In genomic region chr1:137213717-137214116, GRCm38 (mm10) we compare ENCODE assay signal across 20 mouse cellular contexts.
"Had no signal": no experiment of that assay in that cellular context is flagged by ENCODE, and none has a peak within 500 bp of the region (broad histone marks: within the 10 kb centered on the region; RNA-seq: fewer than 3 reads in every experiment).

No protein-coding gene starts in this region.

- H3K4me2 ChIP-seq: forebrain, embryonic 15.5 days; heart, embryonic 11.5 days; hindbrain, embryonic 12.5 days; hindbrain, embryonic 14.5 days; limb, embryonic 12.5 days; liver, embryonic 13.5 days; liver, embryonic 15.5 days had no signal

- DNase-seq: gastrocnemius, adult 2 months; gastrocnemius, postnatal 10 days; gastrocnemius, postnatal 25 days; heart, adult 2 months; heart, postnatal 10 days; heart, postnatal 4 days; kidney, postnatal 10 days; liver, embryonic 13.5 days; liver, postnatal 0 days had no signal

- H3K36me3 ChIP-seq: forebrain, embryonic 15.5 days; hindbrain, embryonic 10.5 days; hindbrain, embryonic 12.5 days; limb, embryonic 10.5 days; limb, embryonic 12.5 days; liver, embryonic 13.5 days; liver, embryonic 15.5 days had no signal

- H3K9me3 ChIP-seq: forebrain, embryonic 15.5 days; hindbrain, embryonic 10.5 days; hindbrain, embryonic 12.5 days; limb, embryonic 10.5 days; limb, embryonic 12.5 days; liver, embryonic 13.5 days; liver, embryonic 15.5 days had no signal

- H3K9ac ChIP-seq: forebrain, embryonic 15.5 days; hindbrain, embryonic 12.5 days; hindbrain, embryonic 14.5 days; limb, embryonic 12.5 days; liver, embryonic 13.5 days; liver, embryonic 15.5 days; liver, postnatal 0 days had no signal

- H3K4me1 ChIP-seq: forebrain, embryonic 15.5 days; hindbrain, embryonic 10.5 days; hindbrain, embryonic 12.5 days had no signal

- H3K27ac ChIP-seq: forebrain, embryonic 15.5 days; gastrocnemius, adult 2 months; heart, adult 2 months; hindbrain, embryonic 10.5 days; hindbrain, embryonic 12.5 days; hindbrain, embryonic 14.5 days; left cerebral cortex, adult 2 months; limb, embryonic 10.5 days; limb, embryonic 12.5 days; liver, embryonic 13.5 days; liver, embryonic 15.5 days had no signal

- H3K4me3 ChIP-seq: forebrain, embryonic 15.5 days; gastrocnemius, adult 2 months; heart, adult 2 months; hindbrain, embryonic 10.5 days; hindbrain, embryonic 12.5 days; left cerebral cortex, adult 2 months; limb, embryonic 10.5 days; limb, embryonic 12.5 days; liver, embryonic 13.5 days; liver, embryonic 15.5 days had no signal

- H3K27me3 ChIP-seq: forebrain, embryonic 15.5 days; hindbrain, embryonic 12.5 days; limb, embryonic 12.5 days; liver, embryonic 13.5 days; liver, embryonic 15.5 days had no signal

- ATAC-seq: forebrain, embryonic 15.5 days; hindbrain, embryonic 16.5 days; inflammation-experienced regulatory T-cells, adult 6 months; liver, postnatal 0 days had no signal
